Mouse (Mus musculus): ENCODE data around the gene Nuak2. TPM values are rescaled to one million over a fixed set of nuclear protein-coding genes. Genes with fewer than 3 reads are reported as not detected.

The Nuak2 gene
- polyA plus RNA-seq, 1 experiment from 2014 or later, result 17.6 TPM

- H3K9me3 ChIP-seq, result no peaks in the 10 kb centered on the region
- 19% methylated on average over 7 of the region's 7 CpGs for WGBS
- peak overlapping the region; percentile 77 for H3K4me3 ChIP-seq
- H3K36me3 ChIP-seq, result no peaks in the 10 kb centered on the region
- peaks cover 55% of the 10 kb centered on the region for H3K4me1 ChIP-seq (replicated peaks)
- H3K27ac ChIP-seq, result peak overlapping the region; percentile 86
- ATAC-seq (ENCODE audit: low FRiP score), result no peak
- peak overlapping the region; percentile 90 for H3K4me2 ChIP-seq
- H3K27me3 ChIP-seq, result peaks cover 11% of the 10 kb centered on the region; the same call in 1 of the 2 replicates
- H3K9ac ChIP-seq, result peak overlapping the region; percentile 87
Measured at GRCm38 (mm10) chr1:132316625-132316994, 684 bp downstream of the Nuak2 start.

- WGBS, result 31% methylated on average over 4 of the region's 4 CpGs
Measured at GRCm38 (mm10) chr1:132317413-132317812, 1.5 kb downstream of the Nuak2 start.

GRCm38 (mm10) chr1:132317894-132318863, 2.3 kb downstream of the Nuak2 start:
- Histone ChIP-seq H3K27me3 (peaks cover 11% of the 10 kb centered on the region; the same call in 1 of the 2 replicates), H3K4me2 (peak overlapping the region; percentile 90), H3K36me3 (no peaks in the 10 kb centered on the region), H3K9me3 (no peaks in the 10 kb centered on the region), H3K27ac (peak overlapping the region; percentile 86), H3K4me3 (peak overlapping the region; percentile 77), H3K4me1 (replicated peaks) (peaks cover 71% of the 10 kb centered on the region), H3K9ac (peak overlapping the region; percentile 87)
- ATAC-seq (ENCODE audit: low FRiP score), result no peak
- 16% methylated on average over 8 of the region's 8 CpGs for WGBS

More at GRCm38 (mm10) chr1:132317413-132317812, 1.5 kb downstream of the Nuak2 start:
- Histone ChIP-seq H3K36me3 (no peaks in the 10 kb centered on the region), H3K4me2 (peak overlapping the region; percentile 90), H3K9ac (peak overlapping the region; percentile 87), H3K4me1 (replicated peaks) (peaks cover 63% of the 10 kb centered on the region), H3K27me3 (peaks cover 11% of the 10 kb centered on the region; the same call in 1 of the 2 replicates), H3K9me3 (no peaks in the 10 kb centered on the region), H3K4me3 (peak overlapping the region; percentile 77), H3K27ac (peak overlapping the region; percentile 86)
- ATAC-seq (ENCODE audit: low FRiP score), result no peak

GRCm38 (mm10) chr1:132319242-132319641, 3.3 kb downstream of the Nuak2 start:
- H3K27ac ChIP-seq, result peak overlapping the region; percentile 86
- peaks cover 75% of the 10 kb centered on the region for H3K4me1 ChIP-seq (replicated peaks)
- H3K27me3 ChIP-seq, result peaks cover 6% of the 10 kb centered on the region; the same call in 1 of the 2 replicates
- H3K4me2 ChIP-seq, result peak overlapping the region; percentile 90
- H3K9me3 ChIP-seq, result no peaks in the 10 kb centered on the region
- H3K36me3 ChIP-seq, result no peaks in the 10 kb centered on the region
- 33% methylated on average over 5 of the region's 5 CpGs for WGBS
- H3K9ac ChIP-seq, result peak overlapping the region; percentile 87
- no peak overlapping the region for H3K4me3 ChIP-seq
- no peak for ATAC-seq (ENCODE audit: low FRiP score)

GRCm38 (mm10) chr1:132321821-132322580, 6.1 kb downstream of the Nuak2 start:
- H3K4me1 ChIP-seq (replicated peaks), result peaks cover 89% of the 10 kb centered on the region
- no peaks in the 10 kb centered on the region for H3K27me3 ChIP-seq
- peak overlapping the region; percentile 92 for H3K27ac ChIP-seq
- peak overlapping the region; percentile 53 for H3K9ac ChIP-seq
- ATAC-seq (ENCODE audit: low FRiP score), result no peak; the same call in 1 of the 2 replicates
- no peaks in the 10 kb centered on the region for H3K36me3 ChIP-seq
- no peak overlapping the region for H3K4me3 ChIP-seq
- peak overlapping the region; percentile 36; the same call in 1 of the 2 replicates for H3K4me2 ChIP-seq
- WGBS, result 29% methylated on average over 7 of the region's 7 CpGs
- H3K9me3 ChIP-seq, result no peaks in the 10 kb centered on the region

- no peaks in the 10 kb centered on the region for H3K27me3 ChIP-seq
- no peak overlapping the region for H3K4me3 ChIP-seq
- peak overlapping the region; percentile 36 for H3K4me2 ChIP-seq
- peaks cover 89% of the 10 kb centered on the region for H3K4me1 ChIP-seq (replicated peaks)
- 14% methylated on average over 13 of the region's 13 CpGs for WGBS
- H3K9ac ChIP-seq, result peak overlapping the region; percentile 53
- H3K27ac ChIP-seq, result peak overlapping the region; percentile 92
- H3K9me3 ChIP-seq, result no peaks in the 10 kb centered on the region
- peak; percentile 85 for ATAC-seq (ENCODE audit: low FRiP score)
- H3K36me3 ChIP-seq, result 0 out of 2 replicates have a peak, but pooled peaks cover under 1% of the 10 kb centered on the region
Measured at GRCm38 (mm10) chr1:132322711-132323542, 7.0 kb downstream of the Nuak2 start.

- Histone ChIP-seq H3K36me3 (peaks cover 32% of the 10 kb centered on the region), H3K9ac (no peak overlapping the region), H3K27me3 (no peaks in the 10 kb centered on the region), H3K9me3 (no peaks in the 10 kb centered on the region), H3K4me2 (no peak overlapping the region), H3K4me1 (replicated peaks) (peaks cover 73% of the 10 kb centered on the region), H3K4me3 (no peak overlapping the region), H3K27ac (peak overlapping the region; percentile 76)
- WGBS, result 39% methylated on average over 9 of the region's 9 CpGs
- peak; percentile 45 for ATAC-seq (ENCODE audit: low FRiP score)
Measured at GRCm38 (mm10) chr1:132326777-132327176, 10.9 kb downstream of the Nuak2 start.

GRCm38 (mm10) chr1:132327477-132327876, 11.6 kb downstream of the Nuak2 start:
- H3K27me3 ChIP-seq, result no peaks in the 10 kb centered on the region
- peak overlapping the region; percentile 76 for H3K27ac ChIP-seq
- H3K4me1 ChIP-seq (replicated peaks), result peaks cover 73% of the 10 kb centered on the region
- H3K4me3 ChIP-seq, result no peak overlapping the region
- no peak overlapping the region for H3K4me2 ChIP-seq
- no peak for ATAC-seq (ENCODE audit: low FRiP score)
- 77% methylated on average over 17 of the region's 17 CpGs for WGBS
- no peak overlapping the region for H3K9ac ChIP-seq
- no peaks in the 10 kb centered on the region for H3K9me3 ChIP-seq
- peaks cover 39% of the 10 kb centered on the region for H3K36me3 ChIP-seq

GRCm38 (mm10) chr1:132328565-132328964, 12.6 kb downstream of the Nuak2 start:
- H3K9me3 ChIP-seq, result no peaks in the 10 kb centered on the region
- 86% methylated on average over 3 of the region's 3 CpGs for WGBS
- no peak overlapping the region for H3K27ac ChIP-seq
- peaks cover 73% of the 10 kb centered on the region for H3K4me1 ChIP-seq (replicated peaks)
- no peak overlapping the region for H3K9ac ChIP-seq
- ATAC-seq (ENCODE audit: low FRiP score), result no peak
- H3K4me2 ChIP-seq, result no peak overlapping the region
- H3K27me3 ChIP-seq, result no peaks in the 10 kb centered on the region
- peaks cover 41% of the 10 kb centered on the region for H3K36me3 ChIP-seq
- no peak overlapping the region for H3K4me3 ChIP-seq

GRCm38 (mm10) chr1:132329656-132330055, 13.7 kb downstream of the Nuak2 start:
- Histone ChIP-seq H3K9me3 (no peaks in the 10 kb centered on the region), H3K9ac (no peak overlapping the region), H3K27ac (no peak overlapping the region), H3K4me3 (no peak overlapping the region), H3K36me3 (peaks cover 41% of the 10 kb centered on the region), H3K4me1 (replicated peaks) (peaks cover 78% of the 10 kb centered on the region), H3K27me3 (no peaks in the 10 kb centered on the region), H3K4me2 (no peak overlapping the region)
- ATAC-seq (ENCODE audit: low FRiP score), result no peak
- WGBS, result 84% methylated on average over 7 of the region's 7 CpGs

- no peak overlapping the region for H3K4me2 ChIP-seq
- no peaks in the 10 kb centered on the region for H3K9me3 ChIP-seq
- H3K4me3 ChIP-seq, result no peak overlapping the region
- no peak for ATAC-seq (ENCODE audit: low FRiP score)
- H3K27ac ChIP-seq, result no peak overlapping the region
- H3K36me3 ChIP-seq, result peaks cover 41% of the 10 kb centered on the region
- peaks cover 80% of the 10 kb centered on the region for H3K4me1 ChIP-seq (replicated peaks)
- H3K9ac ChIP-seq, result no peak overlapping the region
- H3K27me3 ChIP-seq, result no peaks in the 10 kb centered on the region
- 76% methylated on average over 15 of the region's 15 CpGs for WGBS
Measured at GRCm38 (mm10) chr1:132330397-132330796, 14.5 kb downstream of the Nuak2 start.

All from hindbrain, embryonic 13.5 days (tissue).